Mouse (Mus musculus) ES-E14 (cell line): ENCODE results near the gene Evi2b. TPM values are rescaled to one million over a fixed set of nuclear protein-coding genes. Genes with fewer than 3 reads are reported as not detected.

ENCODE experiments used
- DNase-seq: peaks from one replicate; pipeline ENCODE4 v3.0.0-alpha.2; 2013; ENCODE audit warnings: low read depth, low spot score
- H3K27ac ChIP-seq: 2 replicates; pipeline ENCODE4 v1.5.1; 2012; ENCODE audit warnings: low read depth, mild to moderate bottlenecking, low read length, moderate library complexity, mixed read lengths; ENCODE audit not compliant: poor library complexity, insufficient read depth, severe bottlenecking
- H3K36me3 ChIP-seq: 2 replicates; pipeline ENCODE4 v1.6.1; 2012; ENCODE audit warnings: mild to moderate bottlenecking, low read length, moderate library complexity, mixed read lengths; ENCODE audit not compliant: control insufficient read depth, poor library complexity, insufficient read depth, severe bottlenecking
- H3K4me1 ChIP-seq, 2 experiments: fragments of 150-350 bp in 1 of 2; sonication (generic) in 1 of 2; 2 replicates each; pipeline ENCODE4 v1.6.1; 2012; ENCODE audit warnings: low read length in 2 of 2, mild to moderate bottlenecking in 1 of 2, mixed read lengths in 1 of 2; ENCODE audit not compliant: control insufficient read depth in 2 of 2, insufficient read depth in 2 of 2, poor library complexity in 1 of 2
- H3K4me3 ChIP-seq, 2 experiments: fragments of 150-350 bp in 1 of 2; sonication (generic) in 1 of 2; 2 replicates each; pipeline ENCODE4 v1.5.1; 2012; ENCODE audit warnings: low read length in 2 of 2, low read depth in 1 of 2, mild to moderate bottlenecking in 1 of 2, mixed read lengths in 1 of 2; ENCODE audit not compliant: insufficient read depth in 1 of 2, poor library complexity in 1 of 2, severe bottlenecking in 1 of 2
- H3K9ac ChIP-seq: 2 replicates; pipeline ENCODE4 v1.6.1; 2012; ENCODE audit warnings: low read depth, mild to moderate bottlenecking, low read length, mixed read lengths; ENCODE audit not compliant: poor library complexity, insufficient read depth, severe bottlenecking
- H3K9me3 ChIP-seq: fragments of 150-350 bp; sonication (generic); 2 replicates; pipeline ENCODE4 v1.6.1; 2012; ENCODE audit warnings: low read depth, mild to moderate bottlenecking, low read length; ENCODE audit not compliant: control insufficient read depth, insufficient read depth
- CHD2 ChIP-seq: IDR thresholded peaks from 2 replicates; pipeline ENCODE4 v1.6.1; 2014; ENCODE audit warnings: mild to moderate bottlenecking, low read depth, low read length, inconsistent platforms
- HCFC1 ChIP-seq: IDR thresholded peaks from 2 replicates; pipeline ENCODE4 v1.6.1; 2012; ENCODE audit warnings: low read length, inconsistent platforms, borderline replicate concordance; ENCODE audit not compliant: insufficient read depth
- MAFK ChIP-seq: IDR thresholded peaks from 2 replicates; pipeline ENCODE4 v1.6.1; 2014; ENCODE audit warnings: mild to moderate bottlenecking, low read depth, low read length, inconsistent platforms; ENCODE audit not compliant: insufficient read depth
- ZC3H11A ChIP-seq: IDR thresholded peaks from 2 replicates; pipeline ENCODE4 v1.6.1; 2012; ENCODE audit warnings: low read depth, mild to moderate bottlenecking, inconsistent platforms, low read length, borderline replicate concordance
- ZNF384 ChIP-seq: IDR thresholded peaks from 2 replicates; pipeline ENCODE4 v1.6.1; 2012; ENCODE audit warnings: low read depth, low read length, inconsistent platforms
- in situ Hi-C, 2 experiments: fragments of 600-800 bp; cut with MboI; formaldehyde crosslinking; loops; one replicate each; pipeline ENCODE4 v1.15.1; 2025; ENCODE audit warnings: low sequenced_read_pairs in 2 of 2, inconsistent platforms in 1 of 2; ENCODE audit not compliant: unreplicated experiment in 2 of 2
- total RNA-seq: library from RNA; depleted of rRNA; stranded (reverse); fragments of 300-350 nt; gene quantifications from 2 replicates; pipeline ENCODE4 v1.2.3, GENCODE M21; 2012

Evi2b gene
- total RNA-seq, 1 experiment, result not detected

DNA sequence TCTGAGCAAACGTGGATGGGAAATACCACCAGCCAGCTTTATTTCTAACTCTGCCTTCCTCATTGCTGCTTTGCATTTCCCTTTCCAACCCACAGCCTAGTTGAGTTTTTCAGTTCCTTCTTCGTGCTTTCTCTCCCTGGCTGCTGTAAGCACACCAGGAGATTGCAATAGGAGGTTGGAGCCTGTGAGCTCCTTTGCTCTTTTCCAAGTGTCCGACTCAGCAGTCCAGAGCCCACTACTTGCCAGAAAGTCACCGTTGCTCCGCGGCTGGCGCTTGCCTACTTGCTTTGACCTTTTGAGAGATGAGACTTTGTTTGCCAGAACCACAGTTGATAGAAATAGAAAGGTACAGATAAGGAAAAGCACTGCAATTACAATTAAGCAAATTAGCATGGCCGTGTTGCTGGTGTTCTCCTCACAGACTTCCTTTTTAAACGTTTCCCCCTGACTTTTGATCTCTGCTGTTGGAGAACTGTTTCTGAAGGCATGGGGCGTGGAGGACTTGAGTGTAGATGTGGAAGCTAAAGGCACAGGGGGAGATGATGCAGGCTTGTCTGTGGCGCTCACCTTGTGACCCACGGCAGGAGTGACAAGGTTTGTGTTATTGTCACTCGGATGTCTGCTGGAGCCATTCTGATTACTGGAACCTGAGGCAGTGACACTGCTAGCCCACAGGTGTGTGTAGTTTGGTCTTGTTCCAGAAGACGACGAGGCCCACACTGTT, 3.6 kb upstream of the Evi2b start:
- H3K9me3 ChIP-seq, result no peaks in the 10 kb centered on the region
- no peaks in the 10 kb centered on the region for H3K4me1 ChIP-seq
- DNase-seq, result no peak
- no peak overlapping the region for H3K27ac ChIP-seq
- no peak for TF ChIP-seq MAFK
- TF ChIP-seq HCFC1, result no peak
- no peak for TF ChIP-seq ZNF384
- no peak for TF ChIP-seq CHD2
- TF ChIP-seq ZC3H11A, result no peak
- H3K4me3 ChIP-seq, result no peak overlapping the region
- H3K36me3 ChIP-seq, result peaks cover 2% of the 10 kb centered on the region; the same call in 1 of the 2 replicates
- in situ Hi-C loops, result no loop called here
- H3K9ac ChIP-seq, result no peak overlapping the region

DNA sequence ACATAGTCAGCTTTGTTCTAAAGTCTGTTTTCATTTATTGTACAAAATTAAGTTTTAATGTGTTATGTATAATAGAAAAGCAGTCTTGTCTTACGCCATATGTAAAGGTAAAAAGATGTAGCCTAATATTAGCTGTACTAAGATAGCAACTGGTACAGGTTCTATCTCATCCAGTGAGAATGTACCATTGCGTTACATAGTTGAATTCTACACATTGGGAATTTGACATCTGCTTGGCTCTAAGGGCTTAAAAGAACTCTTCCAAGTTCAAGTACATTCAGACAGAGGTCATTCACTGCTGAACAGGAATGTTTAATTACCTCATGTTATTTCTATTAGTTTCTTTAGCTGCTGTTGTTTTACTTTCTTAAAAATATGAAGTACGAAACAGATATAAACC, 3.0 kb upstream of the Evi2b start:
- Histone ChIP-seq H3K27ac (no peak overlapping the region), H3K9me3 (no peaks in the 10 kb centered on the region), H3K9ac (no peak overlapping the region), H3K4me1 (no peaks in the 10 kb centered on the region), H3K36me3 (peaks cover 2% of the 10 kb centered on the region; the same call in 1 of the 2 replicates), H3K4me3 (no peak overlapping the region)
- in situ Hi-C loops, result no loop called here
- DNase-seq, result no peak
- TF ChIP-seq CHD2 (no peak), ZC3H11A (no peak), MAFK (no peak), ZNF384 (no peak), HCFC1 (no peak)

- Histone ChIP-seq H3K4me1 (no peaks in the 10 kb centered on the region), H3K4me3 (no peak overlapping the region)
Measured at GRCm38 (mm10) chr11:79524310-79524575, 681 bp upstream of the Evi2b start.

DNA sequence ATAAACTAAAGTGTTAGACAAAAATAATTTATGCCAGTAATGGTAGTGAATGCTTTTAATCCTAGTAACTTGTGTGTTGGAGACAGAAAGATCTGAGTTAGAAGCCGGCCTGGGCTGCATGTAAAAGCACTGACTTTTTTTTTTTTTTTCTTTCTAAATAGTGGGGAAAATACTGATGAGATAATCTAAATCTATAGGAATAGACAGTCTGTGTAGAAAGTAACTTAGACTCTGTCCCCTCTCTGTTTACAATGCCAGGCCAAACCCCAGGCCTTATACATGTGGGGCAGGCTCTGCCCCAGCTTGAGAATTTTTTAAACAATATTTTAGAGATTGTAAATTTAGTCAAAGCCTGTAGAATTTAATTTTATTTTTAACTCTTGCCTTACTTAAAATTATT, 618 bp downstream of the Evi2b start:
- no peak for DNase-seq
- Histone ChIP-seq H3K27ac (no peak overlapping the region), H3K9ac (no peak overlapping the region), H3K9me3 (no peaks in the 10 kb centered on the region), H3K4me1 (no peaks in the 10 kb centered on the region), H3K4me3 (no peak overlapping the region), H3K36me3 (peaks cover 2% of the 10 kb centered on the region; the same call in 1 of the 2 replicates)
- no peak for TF ChIP-seq ZC3H11A
- TF ChIP-seq ZNF384, result no peak
- no peak for TF ChIP-seq CHD2
- no peak for TF ChIP-seq HCFC1
- TF ChIP-seq MAFK, result no peak
- in situ Hi-C loops, result no loop called here

More at GRCm38 (mm10) chr11:79524310-79524575, 681 bp upstream of the Evi2b start:
- Histone ChIP-seq H3K9me3 (no peaks in the 10 kb centered on the region), H3K27ac (no peak overlapping the region), H3K36me3 (peaks cover 2% of the 10 kb centered on the region; the same call in 1 of the 2 replicates), H3K9ac (no peak overlapping the region)
- TF ChIP-seq HCFC1, result no peak
- TF ChIP-seq CHD2, result no peak
- TF ChIP-seq ZNF384, result no peak
- no peak for TF ChIP-seq MAFK
- no peak for TF ChIP-seq ZC3H11A
- DNase-seq, result no peak
- in situ Hi-C loops, result no loop called here

GRCm38 (mm10) chr11:79521930-79522329, 1.6 kb downstream of the Evi2b start:
- in situ Hi-C loops, result no loop called here

More at GRCm38 (mm10) chr11:79521930-79522329, 1.6 kb downstream of the Evi2b start:
- no peak for DNase-seq
- TF ChIP-seq ZNF384 (no peak), MAFK (no peak), HCFC1 (no peak), CHD2 (no peak), ZC3H11A (no peak)
- H3K27ac ChIP-seq, result no peak overlapping the region
- H3K9ac ChIP-seq, result no peak overlapping the region
- H3K4me3 ChIP-seq, result no peak overlapping the region
- H3K4me1 ChIP-seq, result no peaks in the 10 kb centered on the region
- no peaks in the 10 kb centered on the region for H3K9me3 ChIP-seq
- no peaks in the 10 kb centered on the region for H3K36me3 ChIP-seq
